Mouse (Mus musculus): Measurements from ENCODE around the gene Wfdc3.

Gene Wfdc3

DNA sequence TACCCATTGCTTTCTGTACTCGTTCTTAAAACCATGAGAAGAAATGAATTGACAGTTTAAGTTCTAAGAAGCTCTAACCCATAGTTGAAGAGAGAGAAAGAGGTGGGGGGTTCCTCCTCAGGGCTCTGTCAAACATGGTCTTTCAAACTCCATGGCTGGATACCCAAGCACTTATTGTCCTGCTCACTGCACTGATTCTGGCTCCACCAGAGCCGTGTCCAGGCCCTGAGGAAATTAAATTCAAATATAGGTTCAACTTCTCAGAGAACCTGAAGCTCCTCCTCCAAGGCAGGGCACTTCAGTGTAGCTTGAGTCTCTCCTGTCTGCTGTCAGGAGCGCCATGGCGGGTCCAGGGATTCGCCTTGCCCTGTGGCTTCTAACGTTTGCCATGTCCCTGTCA is 30.7 kb downstream of the Wfdc3 start, which contains the start of gene Spint5:
Gene Spint5, plus strand, starts transcription at position 301 of the 400 bp plus-strand sequence.
- Histone ChIP-seq H3K27me3 (ENCODE audit: insufficient read depth, low read length) (0 out of 2 replicates have a peak, but pooled peaks cover 9% of the 10 kb centered on the region), H3K4me3 (replicated peaks; ENCODE audit: low read length) (no peak within 1 kb of the TSS), H3K4me1 (replicated peaks; ENCODE audit: low read depth, low read length) (no peaks in the 10 kb centered on the region), H3K9me3 (ENCODE audit: low read length) (no peaks in the 10 kb centered on the region), H3K36me3 (ENCODE audit: insufficient read depth, low read length) (no peaks in the 10 kb centered on the region)
- no peak for TF ChIP-seq NANOG (IDR thresholded peaks at IDR 0.05; ENCODE audit: borderline replicate concordance, low read length)
- TF ChIP-seq CTCF (conservative IDR thresholded peaks at IDR 0.05; ENCODE audit: low read length): no peak
- no peak for TF ChIP-seq POU5F1 (IDR thresholded peaks at IDR 0.05; ENCODE audit: borderline replicate concordance, low read length)

GRCm38 (mm10) chr2:164705991-164706390 is 39.7 kb downstream of the Wfdc3 start:
- H3K4me3 ChIP-seq (replicated peaks; ENCODE audit: low read length): no peak overlapping the region
- H3K4me1 ChIP-seq (replicated peaks; ENCODE audit: low read depth, low read length): peaks cover under 1% of the 10 kb centered on the region; the same call in 1 of the 2 replicates
- no peak for TF ChIP-seq POU5F1 (IDR thresholded peaks at IDR 0.05; ENCODE audit: borderline replicate concordance, low read length)
- no peak for TF ChIP-seq NANOG (IDR thresholded peaks at IDR 0.05; ENCODE audit: borderline replicate concordance, low read length)
- no peak for TF ChIP-seq CTCF (conservative IDR thresholded peaks at IDR 0.05; ENCODE audit: low read length)
- H3K36me3 ChIP-seq (ENCODE audit: insufficient read depth, low read length): no peaks in the 10 kb centered on the region
- H3K27me3 ChIP-seq (ENCODE audit: insufficient read depth, low read length): peaks cover 3% of the 10 kb centered on the region; the same call in 1 of the 2 replicates
- 0 out of 2 replicates have a peak, but pooled peaks cover 3% of the 10 kb centered on the region for H3K9me3 ChIP-seq (ENCODE audit: low read length)

DNA sequence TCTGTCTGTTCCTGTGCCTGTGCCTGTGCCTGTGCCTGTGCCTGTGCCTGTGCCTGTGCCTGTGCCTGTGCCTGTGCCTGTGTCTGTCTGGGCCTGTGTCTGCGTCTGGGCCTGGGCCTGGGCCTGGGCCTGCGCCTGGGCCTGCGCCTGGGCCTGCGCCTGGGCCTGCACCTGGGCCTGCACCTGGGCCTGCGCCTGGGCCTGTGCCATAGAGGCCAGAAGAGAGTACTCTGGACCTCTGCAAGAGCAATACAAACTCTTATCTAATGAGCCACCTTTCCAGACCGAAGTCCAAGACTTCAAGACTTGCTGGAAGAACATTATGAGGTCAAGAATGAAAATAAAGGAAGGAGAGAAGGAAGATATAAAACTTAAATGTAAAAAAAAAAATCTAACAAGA is 40.4 kb downstream of the Wfdc3 start:
- Histone ChIP-seq H3K36me3 (ENCODE audit: insufficient read depth, low read length) (no peaks in the 10 kb centered on the region), H3K27me3 (ENCODE audit: insufficient read depth, low read length) (peaks cover 3% of the 10 kb centered on the region; the same call in 1 of the 2 replicates), H3K4me3 (replicated peaks; ENCODE audit: low read length) (no peak overlapping the region), H3K4me1 (replicated peaks; ENCODE audit: low read depth, low read length) (peaks cover 6% of the 10 kb centered on the region), H3K9me3 (ENCODE audit: low read length) (0 out of 2 replicates have a peak, but pooled peaks cover 3% of the 10 kb centered on the region)
- TF ChIP-seq NANOG (IDR thresholded peaks at IDR 0.05; ENCODE audit: borderline replicate concordance, low read length): no peak
- no peak for TF ChIP-seq CTCF (conservative IDR thresholded peaks at IDR 0.05; ENCODE audit: low read length)
- no peak for TF ChIP-seq POU5F1 (IDR thresholded peaks at IDR 0.05; ENCODE audit: borderline replicate concordance, low read length)

- Histone ChIP-seq H3K27me3 (ENCODE audit: insufficient read depth, low read length) (peaks cover 3% of the 10 kb centered on the region; the same call in 1 of the 2 replicates), H3K9me3 (ENCODE audit: low read length) (0 out of 2 replicates have a peak, but pooled peaks cover 3% of the 10 kb centered on the region), H3K36me3 (ENCODE audit: insufficient read depth, low read length) (no peaks in the 10 kb centered on the region), H3K4me1 (replicated peaks; ENCODE audit: low read depth, low read length) (peaks cover 6% of the 10 kb centered on the region), H3K4me3 (replicated peaks; ENCODE audit: low read length) (no peak overlapping the region)
- TF ChIP-seq POU5F1 (IDR thresholded peaks at IDR 0.05; ENCODE audit: borderline replicate concordance, low read length) (no peak), CTCF (conservative IDR thresholded peaks at IDR 0.05; ENCODE audit: low read length) (peak; percentile 39), NANOG (IDR thresholded peaks at IDR 0.05; ENCODE audit: borderline replicate concordance, low read length) (no peak)
These were observed 41.5 kb downstream of the Wfdc3 start for GRCm38 (mm10) chr2:164704235-164704634.

GRCm38 (mm10) chr2:164701761-164702160 is 44.0 kb downstream of the Wfdc3 start:
- H3K4me3 ChIP-seq (replicated peaks; ENCODE audit: low read length): no peak overlapping the region
- 0 out of 2 replicates have a peak, but pooled peaks cover 3% of the 10 kb centered on the region for H3K9me3 ChIP-seq (ENCODE audit: low read length)
- H3K27me3 ChIP-seq (ENCODE audit: insufficient read depth, low read length): peaks cover 6% of the 10 kb centered on the region; the same call in 1 of the 2 replicates
- TF ChIP-seq NANOG (IDR thresholded peaks at IDR 0.05; ENCODE audit: borderline replicate concordance, low read length) (no peak), POU5F1 (IDR thresholded peaks at IDR 0.05; ENCODE audit: borderline replicate concordance, low read length) (no peak), CTCF (conservative IDR thresholded peaks at IDR 0.05; ENCODE audit: low read length) (no peak)
- peaks cover 12% of the 10 kb centered on the region for H3K4me1 ChIP-seq (replicated peaks; ENCODE audit: low read depth, low read length)
- no peaks in the 10 kb centered on the region for H3K36me3 ChIP-seq (ENCODE audit: insufficient read depth, low read length)

- TF ChIP-seq NANOG (IDR thresholded peaks at IDR 0.05; ENCODE audit: borderline replicate concordance, low read length) (no peak), POU5F1 (IDR thresholded peaks at IDR 0.05; ENCODE audit: borderline replicate concordance, low read length) (no peak), CTCF (conservative IDR thresholded peaks at IDR 0.05; ENCODE audit: low read length) (no peak)
- H3K4me3 ChIP-seq (replicated peaks; ENCODE audit: low read length): no peak overlapping the region
- no peaks in the 10 kb centered on the region for H3K36me3 ChIP-seq (ENCODE audit: insufficient read depth, low read length)
- 0 out of 2 replicates have a peak, but pooled peaks cover 3% of the 10 kb centered on the region for H3K9me3 ChIP-seq (ENCODE audit: low read length)
- peaks cover 6% of the 10 kb centered on the region; the same call in 1 of the 2 replicates for H3K27me3 ChIP-seq (ENCODE audit: insufficient read depth, low read length)
- peaks cover 12% of the 10 kb centered on the region for H3K4me1 ChIP-seq (replicated peaks; ENCODE audit: low read depth, low read length)
These were observed 44.8 kb downstream of the Wfdc3 start for GRCm38 (mm10) chr2:164700959-164701358.

DNA sequence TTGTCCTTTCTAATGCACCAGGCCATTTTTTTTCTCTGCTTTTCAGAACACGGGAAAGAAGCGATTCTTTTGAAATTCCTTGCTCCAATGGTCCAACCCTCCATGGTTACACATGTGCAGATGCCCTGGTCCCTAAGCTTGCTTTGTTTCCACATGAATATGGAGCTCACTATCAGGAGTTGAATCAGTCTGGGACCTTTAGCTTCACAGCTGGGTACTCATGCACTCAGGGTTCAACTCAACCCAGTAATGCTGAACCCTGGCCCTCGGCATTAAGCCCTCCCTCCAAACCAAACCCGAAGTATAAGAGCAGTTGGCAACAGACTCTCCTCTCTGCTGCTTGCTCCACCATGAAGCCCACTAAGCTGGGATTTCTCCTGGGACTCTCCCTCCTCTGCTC is 47.5 kb downstream of the Wfdc3 start, which contains the start of gene Spint4:
Gene Spint4, plus strand, starts transcription at position 301 of the 400 bp plus-strand sequence.
- TF ChIP-seq NANOG (IDR thresholded peaks at IDR 0.05; ENCODE audit: borderline replicate concordance, low read length) (no peak), POU5F1 (IDR thresholded peaks at IDR 0.05; ENCODE audit: borderline replicate concordance, low read length) (no peak), CTCF (conservative IDR thresholded peaks at IDR 0.05; ENCODE audit: low read length) (no peak)
- Histone ChIP-seq H3K9me3 (ENCODE audit: low read length) (no peaks in the 10 kb centered on the region), H3K4me3 (replicated peaks; ENCODE audit: low read length) (no peak within 1 kb of the TSS), H3K27me3 (ENCODE audit: insufficient read depth, low read length) (peaks cover 6% of the 10 kb centered on the region; the same call in 1 of the 2 replicates), H3K36me3 (ENCODE audit: insufficient read depth, low read length) (no peaks in the 10 kb centered on the region), H3K4me1 (replicated peaks; ENCODE audit: low read depth, low read length) (peaks cover 12% of the 10 kb centered on the region)

DNA sequence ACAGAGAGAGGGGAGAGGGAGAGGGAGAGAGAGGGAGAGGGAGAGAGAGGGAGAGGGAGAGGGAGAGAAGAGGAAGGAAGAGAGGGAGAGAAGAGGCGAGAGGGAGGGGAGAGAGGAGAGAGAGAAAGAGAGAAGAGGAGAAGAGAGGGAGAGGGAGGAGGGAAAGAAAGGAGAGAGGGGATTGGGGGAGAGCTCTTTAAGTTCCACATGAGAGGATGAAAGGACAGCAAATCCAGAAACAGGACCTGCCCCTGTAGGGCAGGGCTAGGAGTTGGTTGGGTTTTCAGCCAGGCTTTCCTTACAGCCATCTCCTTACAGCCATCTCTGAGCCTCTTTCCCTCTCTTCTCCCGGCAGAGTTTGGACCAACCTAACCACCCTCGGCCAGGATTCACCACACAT is 60.9 kb downstream of the Wfdc3 start, which contains the start of gene Wfdc13:
Gene Wfdc13, plus strand, starts transcription at position 301 of the 400 bp plus-strand sequence.
- H3K36me3 ChIP-seq (ENCODE audit: insufficient read depth, low read length): no peaks in the 10 kb centered on the region
- TF ChIP-seq NANOG (IDR thresholded peaks at IDR 0.05; ENCODE audit: borderline replicate concordance, low read length) (no peak), POU5F1 (IDR thresholded peaks at IDR 0.05; ENCODE audit: borderline replicate concordance, low read length) (no peak), CTCF (conservative IDR thresholded peaks at IDR 0.05; ENCODE audit: low read length) (no peak)
- no peaks in the 10 kb centered on the region for H3K4me1 ChIP-seq (replicated peaks; ENCODE audit: low read depth, low read length)
- no peak within 1 kb of the TSS for H3K4me3 ChIP-seq (replicated peaks; ENCODE audit: low read length)
- peaks cover 6% of the 10 kb centered on the region; the same call in 1 of the 2 replicates for H3K27me3 ChIP-seq (ENCODE audit: insufficient read depth, low read length)
- no peaks in the 10 kb centered on the region for H3K9me3 ChIP-seq (ENCODE audit: low read length)

Measured in E14TG2a.4 (cell line).